In genomic region chr12:84873434-84873833, GRCm38 (mm10) we compare ENCODE assay signal across 10 mouse cellular contexts. TPM values are rescaled to one million over a fixed set of nuclear protein-coding genes. Genes with fewer than 3 reads are reported as not detected.
DNase-seq lines count a peak whose midpoint lies in the region; ATAC-seq lines count a peak whose summit lies in the region.
"Had no signal": no experiment of that assay in that cellular context is flagged by ENCODE, and none has a peak within 500 bp of the region (broad histone marks: within the 10 kb centered on the region; RNA-seq: fewer than 3 reads in every experiment).

No protein-coding gene starts in this region.

- WGBS in heart, embryonic 15.5 days = under 1% methylated on average over 3 of the region's 3 CpGs
- WGBS in heart, embryonic 11.5 days (ENCODE audit: insufficient replicate concordance) = 1% methylated on average over 3 of the region's 3 CpGs
- WGBS in midbrain, embryonic 11.5 days = 1% methylated on average over 3 of the region's 3 CpGs
- WGBS in midbrain, embryonic 16.5 days = 0% methylated on average over 3 of the region's 3 CpGs

- no peak overlapping the region for H3K27ac ChIP-seq in heart, embryonic 15.5 days
- H3K27ac ChIP-seq in heart, embryonic 11.5 days (ENCODE audit: low read depth, low read length) = no peak overlapping the region
- no peak overlapping the region for H3K27ac ChIP-seq in midbrain, embryonic 11.5 days (ENCODE audit: low read depth, low read length)
- H3K27ac ChIP-seq in midbrain, embryonic 16.5 days (ENCODE audit: low read length) = no peak overlapping the region

- H3K4me3 ChIP-seq in heart, embryonic 15.5 days = no peak overlapping the region
- no peak overlapping the region for H3K4me3 ChIP-seq in heart, embryonic 11.5 days (ENCODE audit: low read depth, low read length)
- no peak overlapping the region for H3K4me3 ChIP-seq in midbrain, embryonic 11.5 days (ENCODE audit: low read depth, low read length)
- no peak overlapping the region for H3K4me3 ChIP-seq in midbrain, embryonic 16.5 days (ENCODE audit: low read depth, low read length)

- 0 out of 2 replicates have a peak overlapping the region, but pooled peaks have one; percentile 11 for H3K4me2 ChIP-seq in heart, embryonic 15.5 days
- H3K4me2 ChIP-seq in heart, embryonic 11.5 days = no peak overlapping the region
- H3K4me2 ChIP-seq in midbrain, embryonic 11.5 days = no peak overlapping the region
- H3K4me2 ChIP-seq in midbrain, embryonic 16.5 days (ENCODE audit: low read length) = no peak overlapping the region

- no peaks in the 10 kb centered on the region for H3K9me3 ChIP-seq in heart, embryonic 15.5 days (replicated peaks)
- H3K9me3 ChIP-seq in heart, embryonic 11.5 days (replicated peaks; ENCODE audit: control insufficient read depth, low read length) = no peaks in the 10 kb centered on the region
- no peaks in the 10 kb centered on the region for H3K9me3 ChIP-seq in midbrain, embryonic 11.5 days (ENCODE audit: control insufficient read depth, low read length)
- no peaks in the 10 kb centered on the region for H3K9me3 ChIP-seq in midbrain, embryonic 16.5 days (replicated peaks; ENCODE audit: control insufficient read depth, low read length, poor library complexity, severe bottlenecking)

- no peak overlapping the region for H3K9ac ChIP-seq in heart, embryonic 15.5 days
- no peak overlapping the region for H3K9ac ChIP-seq in heart, embryonic 11.5 days (ENCODE audit: low read depth, low read length)
- H3K9ac ChIP-seq in midbrain, embryonic 11.5 days (ENCODE audit: low read length) = no peak overlapping the region
- no peak overlapping the region for H3K9ac ChIP-seq in midbrain, embryonic 16.5 days (ENCODE audit: low read depth, low read length)

- no peak for ATAC-seq in heart, embryonic 15.5 days (replicated peaks; ENCODE audit: insufficient number of reproducible peaks, insufficient read depth, low FRiP score, low read depth)
- ATAC-seq in heart, embryonic 11.5 days (replicated peaks; ENCODE audit: insufficient number of reproducible peaks, low FRiP score, low TSS enrichment) = no peak
- ATAC-seq in midbrain, embryonic 11.5 days (ENCODE audit: low FRiP score) = no peak
- ATAC-seq in midbrain, embryonic 16.5 days = no peak

- H3K36me3 ChIP-seq in heart, embryonic 15.5 days = no peaks in the 10 kb centered on the region
- H3K36me3 ChIP-seq in heart, embryonic 11.5 days (ENCODE audit: control insufficient read depth, insufficient read depth, low read length) = no peaks in the 10 kb centered on the region
- no peaks in the 10 kb centered on the region for H3K36me3 ChIP-seq in midbrain, embryonic 11.5 days (ENCODE audit: control insufficient read depth, insufficient read depth, low read length)
- H3K36me3 ChIP-seq in midbrain, embryonic 16.5 days (ENCODE audit: control insufficient read depth, insufficient read depth, low read length) = no peaks in the 10 kb centered on the region

- peaks cover 16% of the 10 kb centered on the region for H3K4me1 ChIP-seq in heart, embryonic 15.5 days (replicated peaks)
- H3K4me1 ChIP-seq in heart, embryonic 11.5 days (ENCODE audit: control insufficient read depth, insufficient read depth, low read length) = peaks cover 4% of the 10 kb centered on the region; the same call in 1 of the 2 replicates
- H3K4me1 ChIP-seq in midbrain, embryonic 11.5 days (ENCODE audit: control insufficient read depth, insufficient read depth, low read length) = peaks cover 8% of the 10 kb centered on the region
- peaks cover 8% of the 10 kb centered on the region; the same call in 1 of the 2 replicates for H3K4me1 ChIP-seq in midbrain, embryonic 16.5 days (ENCODE audit: control insufficient read depth, insufficient read depth, low read length)

- peak; percentile 94 for DNase-seq in midbrain, embryonic 11.5 days (ENCODE audit: low spot score, missing footprints)
- peak; percentile 27 for DNase-seq in c-Kit-positive CD71-positive TER-119-negative erythroid progenitor cells, embryonic 14.5 days (ENCODE audit: low read depth)
- peak; percentile 62 for DNase-seq in naive thymus-derived CD4-positive, alpha-beta T cell, adult 2 months (ENCODE audit: low read depth)
- no peak for DNase-seq in adrenal gland, postnatal 10 days
- DNase-seq in thymus, postnatal 36 days = no peak
- DNase-seq: kidney, adult 8-10 months had no signal

- peaks cover 69% of the 10 kb centered on the region for H3K27me3 ChIP-seq in heart, embryonic 15.5 days
- peaks cover 43% of the 10 kb centered on the region for H3K27me3 ChIP-seq in heart, embryonic 11.5 days (ENCODE audit: control insufficient read depth, insufficient read depth, low read length)
- peaks cover 39% of the 10 kb centered on the region for H3K27me3 ChIP-seq in midbrain, embryonic 11.5 days (ENCODE audit: control insufficient read depth, insufficient read depth, low read length)
- peaks cover 45% of the 10 kb centered on the region for H3K27me3 ChIP-seq in midbrain, embryonic 16.5 days (ENCODE audit: control insufficient read depth, insufficient read depth, low read depth, low read length)

RNA-seq across cellular contexts. Expression of gene Ltbp2, which starts 2.9 kb away (rescaled TPM):
- 5.3 and 10.2 TPM in 2 replicates for polyA plus RNA-seq in heart, embryonic 15.5 days (2015; fragmentation: Nextera tagmentation; extraction: Ambion mirVana)
- polyA plus RNA-seq in heart, embryonic 11.5 days (2014; fragmentation: Nextera tagmentation; extraction: Ambion mirVana) = 0.21 and 0.37 TPM in 2 replicates
- 0.05 TPM in 1 of 2 replicates, not detected in the other for polyA plus RNA-seq in midbrain, embryonic 11.5 days (2014; fragmentation: Nextera tagmentation; extraction: Ambion mirVana)
- 0.11 TPM in 1 of 2 replicates, not detected in the other for polyA plus RNA-seq in midbrain, embryonic 16.5 days (2015; fragmentation: Nextera tagmentation; extraction: Ambion mirVana)
- 10 to 100 TPM; 11.4 to 13.6 TPM for total RNA-seq in adrenal gland, postnatal 10 days (2021)
- polyA plus RNA-seq: forebrain, embryonic 11.5 days had no signal

Comparison
In these comparisons a context has a peak if more than half of its experiments do, and no peak if none do; other contexts are left out.
1. DNase-seq: peak in midbrain, embryonic 11.5 days (single experiment), c-Kit-positive CD71-positive TER-119-negative erythroid progenitor cells, embryonic 14.5 days (single experiment) and naive thymus-derived CD4-positive, alpha-beta T cell, adult 2 months (single experiment); none in adrenal gland, postnatal 10 days (single experiment) and thymus, postnatal 36 days (0 of 2).